Mouse (Mus musculus) stomach, embryonic 14.5 days (tissue): Measurements from ENCODE around the gene Hip1r. TPM values are rescaled to one million over a fixed set of nuclear protein-coding genes. Genes with fewer than 3 reads are reported as not detected.

Experiments used
- ATAC-seq: fragments of 200-750 bp; cut with Nextera tagmentation; 2 replicates; pipeline ENCODE4 v1.8.0; 2017; ENCODE audit warnings: low read depth, moderate TSS enrichment; ENCODE audit not compliant: insufficient number of reproducible peaks, insufficient read depth, low FRiP score
- H3K27ac ChIP-seq: fragments of 300-500 bp; sonication (generic); 2 replicates; pipeline ENCODE4 v1.5.1; 2014; ENCODE audit warnings: mild to moderate bottlenecking, low read length, moderate library complexity, mixed read lengths
- H3K27me3 ChIP-seq: fragments of 300-500 bp; sonication (generic); 2 replicates; pipeline ENCODE4 v1.6.1; 2014; ENCODE audit warnings: low read length, control low read depth, mixed read lengths; ENCODE audit not compliant: control insufficient read depth, insufficient read depth
- H3K36me3 ChIP-seq: fragments of 300-500 bp; sonication (generic); 2 replicates; pipeline ENCODE4 v1.6.1; 2014; ENCODE audit warnings: mild to moderate bottlenecking, control low read depth, low read length, moderate library complexity, mixed read lengths; ENCODE audit not compliant: control insufficient read depth, insufficient read depth
- H3K4me1 ChIP-seq: fragments of 300-500 bp; sonication (generic); 2 replicates; pipeline ENCODE4 v1.6.1; 2014; ENCODE audit warnings: low read length, control low read depth, mixed read lengths; ENCODE audit not compliant: control insufficient read depth, insufficient read depth
- H3K4me2 ChIP-seq: fragments of 300-500 bp; sonication (generic); replicated peaks from 2 replicates; pipeline ENCODE4 v1.6.1; 2014; ENCODE audit warnings: low read depth, low read length, control low read depth
- H3K4me3 ChIP-seq: fragments of 300-500 bp; sonication (generic); 2 replicates; pipeline ENCODE4 v1.5.1; 2014; ENCODE audit warnings: low read depth, low read length, control low read depth
- H3K9ac ChIP-seq: fragments of 300-500 bp; sonication (generic); replicated peaks from 2 replicates; pipeline ENCODE4 v1.6.1; 2014; ENCODE audit warnings: low read depth, mild to moderate bottlenecking, control low read depth, low read length, moderate library complexity, mixed read lengths
- H3K9me3 ChIP-seq: fragments of 300-500 bp; sonication (generic); 2 replicates; pipeline ENCODE4 v1.6.1; 2016; ENCODE audit warnings: low read depth, low read length, control low read depth; ENCODE audit not compliant: control insufficient read depth
- WGBS: fragments of 180-500 bp; shearing (Covaris S2); extraction: QIAGEN DNeasy Blood & Tissue Kit; methylation state at CpG from one replicate; pipeline ENCODE4 v1.1.7; 2014; 5-methylcytosine and 5-hydroxymethylcytosine counted together
- polyA plus RNA-seq: library from polyadenylated mRNA; unstranded; fragments of >200 nt; fragmentation: Nextera tagmentation; extraction: Ambion mirVana; gene quantifications from 2 replicates; pipeline ENCODE4 v1.2.1, GENCODE M21; 2014

The Hip1r gene
- polyA plus RNA-seq, 1 experiment from 2014 or later = 16.9 TPM

DNA sequence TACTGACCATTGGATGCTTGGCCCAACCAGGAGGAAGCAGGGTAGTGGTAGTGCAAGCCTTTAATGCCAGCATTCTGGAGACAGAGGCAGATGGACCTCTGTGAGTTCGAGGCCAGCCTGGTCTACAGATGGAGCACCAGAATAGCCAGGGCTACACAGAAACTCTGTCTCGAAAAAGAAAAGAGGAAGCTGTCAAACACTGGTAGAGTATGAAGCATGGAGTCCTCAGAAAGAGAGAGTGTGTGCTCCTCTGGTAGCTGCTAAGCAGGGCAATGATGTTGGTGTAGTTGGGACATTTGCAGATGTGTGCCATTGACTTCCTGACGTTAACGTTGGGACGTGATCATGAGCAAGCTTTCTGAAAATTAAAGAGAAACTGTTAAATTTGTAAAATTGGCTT lies 34.9 kb upstream of the Hip1r start:
- Histone ChIP-seq H3K4me1 (no peaks in the 10 kb centered on the region), H3K36me3 (no peaks in the 10 kb centered on the region), H3K9me3 (no peaks in the 10 kb centered on the region), H3K27me3 (no peaks in the 10 kb centered on the region), H3K4me3 (no peak overlapping the region), H3K9ac (no peak overlapping the region), H3K27ac (no peak overlapping the region), H3K4me2 (no peak overlapping the region)
- ATAC-seq = no peak
- WGBS = 84% methylated on average over 5 of the region's 5 CpGs

DNA sequence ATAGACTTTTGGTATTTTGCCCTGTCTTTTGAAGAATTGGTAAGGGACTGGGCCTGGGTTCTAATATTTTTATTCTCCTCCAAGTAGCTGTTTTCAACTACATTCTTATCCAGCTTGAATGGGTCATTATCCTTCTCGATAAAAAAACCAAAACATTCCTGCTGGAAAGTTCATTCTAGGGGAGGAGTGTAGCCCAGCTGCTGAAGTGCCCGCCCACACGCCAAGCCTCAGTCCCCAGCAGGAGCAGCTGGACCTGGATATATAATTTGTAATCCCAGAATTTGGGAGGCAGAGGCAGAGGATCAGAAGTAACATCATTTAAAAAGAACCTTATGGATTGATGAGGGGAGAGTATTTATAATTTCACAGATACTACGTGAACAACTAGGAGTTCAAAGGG lies 26.9 kb upstream of the Hip1r start:
- no peak for ATAC-seq
- 52% methylated on average over 4 of the region's 4 CpGs for WGBS
- no peaks in the 10 kb centered on the region for H3K4me1 ChIP-seq
- no peak overlapping the region for H3K27ac ChIP-seq
- no peaks in the 10 kb centered on the region for H3K9me3 ChIP-seq
- no peaks in the 10 kb centered on the region for H3K36me3 ChIP-seq
- no peaks in the 10 kb centered on the region for H3K27me3 ChIP-seq
- H3K4me3 ChIP-seq = no peak overlapping the region
- H3K4me2 ChIP-seq = no peak overlapping the region
- H3K9ac ChIP-seq = no peak overlapping the region

DNA sequence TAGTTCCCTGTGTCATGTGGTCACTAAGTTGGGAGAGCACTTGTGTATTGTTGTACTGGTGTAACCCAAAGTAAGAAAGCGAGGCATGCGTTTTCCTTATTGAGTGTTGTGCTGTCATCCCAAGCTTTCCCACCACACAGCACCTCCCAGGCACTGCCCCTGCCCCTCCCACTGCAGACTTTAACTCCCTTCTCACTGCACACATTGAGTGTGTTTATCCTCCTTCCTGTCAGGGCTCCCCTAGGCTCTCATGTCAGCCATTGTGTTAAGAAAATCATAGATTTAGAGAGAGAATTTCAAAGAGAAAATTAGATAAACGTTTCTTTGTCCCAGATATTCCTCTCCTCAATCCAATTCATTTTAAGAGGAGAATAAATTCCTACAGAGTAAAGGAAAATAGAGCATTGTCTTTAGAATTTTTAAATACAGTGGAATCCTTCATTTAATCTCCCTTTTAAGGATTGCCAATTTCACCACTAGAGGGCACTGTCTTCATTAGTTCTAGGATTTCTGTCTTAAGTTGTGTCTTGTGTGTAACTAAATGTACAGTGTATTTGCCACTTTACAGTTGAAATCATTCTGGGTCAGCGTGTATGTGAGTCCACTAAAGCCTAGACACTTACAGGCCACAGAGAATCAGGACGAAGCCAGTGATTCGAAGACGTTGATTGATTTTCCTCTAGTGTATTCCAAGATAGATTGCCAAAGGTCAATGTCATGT lies 26.2 kb upstream of the Hip1r start:
- Histone ChIP-seq H3K4me2 (no peak overlapping the region), H3K36me3 (no peaks in the 10 kb centered on the region), H3K9ac (no peak overlapping the region), H3K4me3 (no peak overlapping the region), H3K27me3 (no peaks in the 10 kb centered on the region), H3K4me1 (no peaks in the 10 kb centered on the region), H3K9me3 (no peaks in the 10 kb centered on the region), H3K27ac (no peak overlapping the region)
- 52% methylated on average over 7 of the region's 7 CpGs for WGBS
- ATAC-seq = no peak

DNA sequence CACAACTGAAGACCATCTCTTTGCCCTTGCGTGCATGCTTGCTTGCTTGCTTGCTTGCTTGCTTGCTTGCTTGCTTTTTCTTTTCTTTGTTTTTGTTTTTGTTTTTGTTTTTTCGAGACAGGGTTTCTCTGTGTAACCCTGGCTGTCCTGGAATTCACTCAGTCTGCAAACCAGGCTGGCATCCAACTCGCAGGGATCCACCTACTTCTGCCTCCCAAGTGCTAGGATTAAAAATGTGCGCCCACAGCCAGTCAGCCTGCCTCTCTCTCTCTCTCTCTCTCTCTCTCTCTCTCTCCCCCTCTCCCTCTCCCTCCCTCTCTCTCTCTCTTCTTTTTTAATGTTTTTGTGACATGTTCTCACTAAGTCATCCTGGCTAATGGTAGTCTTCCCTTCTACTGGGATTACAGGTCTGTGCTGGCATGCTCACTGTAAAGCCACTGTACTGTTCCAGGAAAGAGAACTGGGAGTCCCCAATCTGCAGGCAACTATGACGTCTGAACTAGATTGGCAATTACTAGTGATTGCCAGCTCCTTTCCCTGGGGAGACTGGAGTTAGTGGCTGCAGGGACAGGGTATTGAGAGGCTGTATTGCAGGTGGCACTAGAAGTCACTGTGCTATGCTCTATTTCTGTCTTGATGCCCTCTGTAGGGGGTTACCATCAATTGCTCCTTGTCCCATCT lies 20.9 kb upstream of the Hip1r start:
- no peak overlapping the region for H3K4me3 ChIP-seq
- WGBS = 66% methylated on average over 5 of the region's 5 CpGs

DNA sequence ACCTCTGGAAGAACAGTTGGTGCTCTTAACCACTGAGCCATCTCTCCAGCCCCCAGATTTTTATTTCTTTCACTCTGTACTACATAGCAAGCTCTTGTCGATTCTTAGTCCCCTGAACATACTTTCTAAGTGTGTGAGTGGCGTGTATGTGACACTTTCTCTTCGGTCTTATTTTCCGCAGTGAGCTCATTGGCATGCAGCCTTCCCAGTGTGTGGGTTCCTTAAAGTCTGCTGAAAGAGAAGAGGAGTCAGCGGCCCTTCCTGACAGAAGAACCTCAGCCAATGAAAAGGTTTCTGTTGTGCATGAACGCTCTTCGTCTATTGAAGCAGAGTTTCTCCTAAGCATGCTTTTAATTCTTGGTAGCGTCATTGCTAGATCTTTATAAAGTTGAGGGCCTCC lies 16.2 kb upstream of the Hip1r start:
- Histone ChIP-seq H3K27ac (no peak overlapping the region), H3K36me3 (no peaks in the 10 kb centered on the region), H3K27me3 (no peaks in the 10 kb centered on the region), H3K9me3 (no peaks in the 10 kb centered on the region), H3K4me1 (no peaks in the 10 kb centered on the region), H3K9ac (no peak overlapping the region), H3K4me2 (no peak overlapping the region), H3K4me3 (no peak overlapping the region)
- ATAC-seq = no peak
- WGBS = 90% methylated on average over 8 of the region's 8 CpGs

More for the DNA sequence above, 20.9 kb upstream of the Hip1r start:
- Histone ChIP-seq H3K9me3 (no peaks in the 10 kb centered on the region), H3K9ac (no peak overlapping the region), H3K27me3 (no peaks in the 10 kb centered on the region), H3K36me3 (no peaks in the 10 kb centered on the region), H3K4me1 (no peaks in the 10 kb centered on the region), H3K4me2 (no peak overlapping the region), H3K27ac (no peak overlapping the region)
- no peak for ATAC-seq

DNA sequence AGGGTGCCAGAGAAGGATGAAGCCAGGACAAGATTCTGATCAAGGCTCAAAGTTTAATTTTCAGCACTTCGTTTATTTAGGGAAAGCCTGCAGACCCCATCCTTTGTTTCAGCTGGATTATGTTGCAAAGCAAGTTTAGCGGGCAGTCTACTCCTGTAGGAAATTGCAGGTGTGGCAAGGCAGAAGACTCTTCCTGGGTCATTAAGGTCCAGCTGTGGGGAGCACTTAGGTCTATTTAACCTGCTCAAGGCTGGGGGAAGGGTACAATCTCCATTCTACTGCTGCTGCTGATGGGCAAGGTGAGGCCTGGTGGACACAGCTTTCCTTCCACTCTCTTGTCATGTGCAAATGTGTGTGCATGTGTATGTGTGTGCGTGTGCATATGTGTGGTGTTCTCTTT lies 14.4 kb upstream of the Hip1r start:
- ATAC-seq = no peak
- no peaks in the 10 kb centered on the region for H3K4me1 ChIP-seq
- H3K27me3 ChIP-seq = no peaks in the 10 kb centered on the region
- H3K9ac ChIP-seq = no peak overlapping the region
- no peaks in the 10 kb centered on the region for H3K9me3 ChIP-seq
- H3K27ac ChIP-seq = no peak overlapping the region
- no peak overlapping the region for H3K4me3 ChIP-seq
- no peaks in the 10 kb centered on the region for H3K36me3 ChIP-seq
- H3K4me2 ChIP-seq = no peak overlapping the region
- 73% methylated on average over 3 of the region's 3 CpGs for WGBS

DNA sequence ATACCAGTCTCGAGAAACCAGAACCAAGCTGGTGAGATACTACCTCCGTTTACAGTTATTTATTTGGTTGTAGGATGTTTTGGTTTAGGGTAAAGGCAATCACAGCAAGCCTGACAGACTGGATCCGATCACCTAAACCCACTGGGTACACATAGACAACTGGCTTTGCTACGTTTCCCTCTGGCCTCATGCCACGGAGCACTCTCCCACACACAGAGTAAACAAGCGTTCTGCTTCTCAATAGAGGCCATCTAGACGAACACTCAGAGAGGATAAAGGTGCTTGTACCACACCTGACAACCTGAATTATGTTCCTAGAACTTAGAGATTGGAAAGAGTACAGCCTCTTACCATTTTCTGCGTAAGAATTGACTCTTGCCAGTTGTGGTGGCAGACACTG lies 13.3 kb upstream of the Hip1r start:
- no peak for ATAC-seq
- no peaks in the 10 kb centered on the region for H3K27me3 ChIP-seq
- H3K4me1 ChIP-seq = no peaks in the 10 kb centered on the region
- 53% methylated on average over 8 of the region's 8 CpGs for WGBS
- no peak overlapping the region for H3K9ac ChIP-seq
- no peaks in the 10 kb centered on the region for H3K36me3 ChIP-seq
- H3K9me3 ChIP-seq = no peaks in the 10 kb centered on the region
- no peak overlapping the region for H3K27ac ChIP-seq
- H3K4me3 ChIP-seq = no peak overlapping the region
- H3K4me2 ChIP-seq = no peak overlapping the region

DNA sequence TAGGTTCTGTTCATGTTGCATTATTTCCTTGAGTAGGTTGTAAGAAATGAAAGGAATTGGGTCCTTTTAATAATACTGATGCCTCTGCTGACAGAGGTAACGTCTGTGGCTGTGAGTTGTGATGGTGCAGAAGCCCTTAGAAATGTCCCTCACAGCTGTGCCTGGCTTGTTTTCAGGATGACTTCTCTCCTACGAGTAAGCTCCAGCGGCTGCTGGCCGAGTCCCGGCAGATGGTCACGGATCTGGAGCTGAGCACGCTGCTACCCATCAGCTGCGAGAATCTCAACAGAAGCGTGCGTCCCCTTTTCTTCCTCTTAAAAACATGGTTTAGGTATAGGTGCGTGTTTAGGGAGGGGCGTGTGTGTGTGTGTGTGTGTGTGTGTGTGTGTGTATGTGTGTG lies 12.4 kb upstream of the Hip1r start:
- no peak for ATAC-seq
- Histone ChIP-seq H3K9ac (no peak overlapping the region), H3K36me3 (no peaks in the 10 kb centered on the region), H3K4me2 (no peak overlapping the region), H3K4me1 (no peaks in the 10 kb centered on the region), H3K9me3 (no peaks in the 10 kb centered on the region), H3K4me3 (no peak overlapping the region), H3K27me3 (no peaks in the 10 kb centered on the region), H3K27ac (no peak overlapping the region)
- WGBS = 83% methylated on average over 11 of the region's 12 CpGs

DNA sequence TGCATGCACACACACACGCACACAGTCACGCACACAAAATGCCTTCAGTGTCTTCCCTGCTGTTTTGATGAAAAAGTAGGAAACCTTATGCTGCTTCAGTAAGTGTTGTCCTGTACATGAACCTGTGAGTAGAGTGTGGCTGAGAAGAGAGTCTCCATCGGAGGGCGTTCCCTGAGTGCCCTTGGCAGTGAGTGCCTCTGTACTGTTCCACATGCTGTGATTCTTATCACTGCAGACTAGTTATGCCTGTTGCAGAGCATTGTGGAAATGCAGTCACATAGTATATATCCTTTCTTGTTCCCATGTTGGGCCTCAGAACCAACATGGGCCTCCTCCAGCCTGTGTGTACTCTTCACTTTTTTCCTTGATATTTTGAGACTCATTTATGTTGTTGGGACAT lies 9.2 kb upstream of the Hip1r start:
- 94% methylated on average over 4 of the region's 4 CpGs for WGBS
- Histone ChIP-seq H3K4me2 (no peak overlapping the region), H3K9ac (no peak overlapping the region), H3K9me3 (no peaks in the 10 kb centered on the region), H3K4me1 (no peaks in the 10 kb centered on the region), H3K36me3 (no peaks in the 10 kb centered on the region), H3K4me3 (no peak overlapping the region), H3K27ac (no peak overlapping the region), H3K27me3 (no peaks in the 10 kb centered on the region)
- ATAC-seq = no peak
